Mouse (Mus musculus) forebrain, embryonic 11.5 days (tissue): Measurements from ENCODE around the gene Hcn2. TPM values are rescaled to one million over a fixed set of nuclear protein-coding genes. Genes with fewer than 3 reads are reported as not detected.

Experiments
- ATAC-seq: fragments of 200-750 bp; cut with Nextera tagmentation; replicated peaks from 2 replicates; pipeline ENCODE4 v1.8.0; 2017; ENCODE audit warnings: moderate TSS enrichment; ENCODE audit not compliant: low FRiP score
- DNase-seq: peaks from one replicate; pipeline ENCODE4 v3.0.0-alpha.2; 2017; ENCODE audit warnings: low spot score
- H3K27ac ChIP-seq: fragments of 300-500 bp; sonication (generic); 2 replicates; pipeline ENCODE4 v1.5.1; 2014; ENCODE audit warnings: low read depth, low read length
- H3K27me3 ChIP-seq: fragments of 300-500 bp; sonication (generic); 2 replicates; pipeline ENCODE4 v1.6.1; 2014; ENCODE audit warnings: mild to moderate bottlenecking, low read length, mixed read lengths; ENCODE audit not compliant: control insufficient read depth, insufficient read depth
- H3K36me3 ChIP-seq: fragments of 300-500 bp; sonication (generic); 2 replicates; pipeline ENCODE4 v1.6.1; 2014; ENCODE audit warnings: mild to moderate bottlenecking, low read length, moderate library complexity, mixed read lengths; ENCODE audit not compliant: control insufficient read depth, insufficient read depth
- H3K4me1 ChIP-seq: fragments of 300-500 bp; sonication (generic); replicated peaks from 2 replicates; pipeline ENCODE4 v1.6.1; 2014; ENCODE audit warnings: low read length, mixed read lengths; ENCODE audit not compliant: control insufficient read depth, insufficient read depth
- H3K4me2 ChIP-seq: fragments of 300-500 bp; sonication (generic); 2 replicates; pipeline ENCODE4 v1.6.1; 2014; ENCODE audit warnings: low read depth, mild to moderate bottlenecking, low read length, moderate library complexity, mixed read lengths; ENCODE audit not compliant: severe bottlenecking
- H3K4me3 ChIP-seq: fragments of 300-500 bp; sonication (generic); 2 replicates; pipeline ENCODE4 v1.5.1; 2014; ENCODE audit warnings: low read depth, low read length
- H3K9ac ChIP-seq: fragments of 300-500 bp; sonication (generic); 2 replicates; pipeline ENCODE4 v1.6.1; 2014; ENCODE audit warnings: low read length
- H3K9me3 ChIP-seq: fragments of 300-500 bp; sonication (generic); 2 replicates; pipeline ENCODE4 v1.6.1; 2016; ENCODE audit warnings: low read length, mixed read lengths; ENCODE audit not compliant: control insufficient read depth
- WGBS: fragments of 180-500 bp; shearing (Covaris S2); extraction: QIAGEN DNeasy Blood & Tissue Kit; methylation state at CpG from one replicate; pipeline ENCODE4 v1.1.7; 2014; 5-methylcytosine and 5-hydroxymethylcytosine counted together
- polyA plus RNA-seq: library from polyadenylated mRNA; unstranded; fragments of >200 nt; fragmentation: Nextera tagmentation; extraction: Ambion mirVana; gene quantifications from 2 replicates; pipeline ENCODE4 v1.2.1, GENCODE M21; 2014

Hcn2 gene
- polyA plus RNA-seq, 1 experiment from 2014 or later, result 0.15 TPM

DNA sequence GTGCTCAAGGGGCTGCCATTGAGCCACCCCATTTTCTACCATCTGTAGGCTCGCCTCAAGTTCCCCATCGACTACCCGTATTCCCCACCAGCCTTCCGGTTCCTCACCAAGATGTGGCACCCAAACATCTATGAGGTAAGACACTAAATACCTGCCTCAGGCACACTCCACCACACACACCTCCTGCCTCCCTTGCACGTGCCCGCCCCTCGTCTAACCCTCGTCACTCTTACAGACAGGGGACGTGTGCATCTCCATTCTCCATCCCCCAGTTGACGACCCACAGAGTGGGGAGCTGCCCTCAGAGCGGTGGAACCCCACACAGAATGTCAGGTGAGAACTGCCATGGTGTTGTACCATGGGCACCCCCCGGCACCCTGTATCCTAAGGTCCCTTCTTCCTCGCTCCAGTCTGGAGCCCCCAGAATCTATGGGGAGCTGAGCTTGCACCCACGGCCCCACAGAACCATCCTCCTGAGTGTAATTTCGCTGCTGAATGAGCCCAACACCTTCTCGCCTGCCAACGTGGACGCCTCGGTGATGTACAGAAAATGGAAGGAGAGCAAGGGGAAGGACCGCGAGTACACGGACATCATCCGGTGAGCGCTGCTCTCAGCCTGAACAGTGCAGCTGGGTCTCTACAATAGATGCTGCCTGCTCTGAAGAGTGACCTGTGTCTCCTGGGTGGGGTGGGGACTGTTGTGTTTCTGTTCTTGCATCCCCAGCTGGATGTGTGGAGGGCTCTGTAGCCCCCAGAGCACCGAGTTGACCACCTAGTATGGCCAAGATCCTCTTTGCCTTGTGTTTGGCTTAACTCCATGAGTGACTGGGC lies 31.4 kb upstream of the Hcn2 start:
- no peaks in the 10 kb centered on the region for H3K27me3 ChIP-seq
- H3K4me2 ChIP-seq, result no peak overlapping the region
- no peak overlapping the region for H3K27ac ChIP-seq
- H3K36me3 ChIP-seq, result peaks cover 16% of the 10 kb centered on the region; the same call in 1 of the 2 replicates
- WGBS, result 95% methylated on average over 25 of the region's 25 CpGs
- H3K4me1 ChIP-seq, result peaks cover 14% of the 10 kb centered on the region
- DNase-seq (no peak), ATAC-seq (no peak)
- no peaks in the 10 kb centered on the region for H3K9me3 ChIP-seq
- no peak overlapping the region for H3K9ac ChIP-seq
- H3K4me3 ChIP-seq, result no peak overlapping the region

DNA sequence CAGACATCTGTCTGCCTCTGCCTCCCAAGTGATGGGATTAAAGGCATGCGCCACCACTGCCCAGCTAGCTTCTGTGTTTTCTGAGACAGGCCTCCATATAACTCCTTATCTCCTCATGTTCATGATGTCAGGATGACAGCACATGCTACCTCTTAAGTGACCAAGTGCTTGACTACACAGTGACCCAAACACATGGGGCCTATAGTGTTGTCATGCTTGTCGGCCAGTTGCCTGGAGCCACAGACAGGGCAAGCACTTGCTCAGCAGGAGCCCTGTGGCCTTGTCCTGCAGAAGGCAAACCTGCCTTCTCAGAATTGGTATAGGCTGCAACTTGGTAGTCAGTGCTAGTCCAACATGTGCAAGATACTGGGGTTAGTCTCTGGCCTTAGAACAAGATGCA lies 30.2 kb upstream of the Hcn2 start:
- Histone ChIP-seq H3K9ac (no peak overlapping the region), H3K36me3 (peaks cover 16% of the 10 kb centered on the region; the same call in 1 of the 2 replicates), H3K4me3 (no peak overlapping the region), H3K9me3 (no peaks in the 10 kb centered on the region), H3K4me2 (no peak overlapping the region), H3K27me3 (no peaks in the 10 kb centered on the region), H3K4me1 (peaks cover 9% of the 10 kb centered on the region), H3K27ac (no peak overlapping the region)
- DNase-seq, result no peak
- no peak for ATAC-seq
- 82% methylated on average over 2 of the region's 2 CpGs for WGBS

DNA sequence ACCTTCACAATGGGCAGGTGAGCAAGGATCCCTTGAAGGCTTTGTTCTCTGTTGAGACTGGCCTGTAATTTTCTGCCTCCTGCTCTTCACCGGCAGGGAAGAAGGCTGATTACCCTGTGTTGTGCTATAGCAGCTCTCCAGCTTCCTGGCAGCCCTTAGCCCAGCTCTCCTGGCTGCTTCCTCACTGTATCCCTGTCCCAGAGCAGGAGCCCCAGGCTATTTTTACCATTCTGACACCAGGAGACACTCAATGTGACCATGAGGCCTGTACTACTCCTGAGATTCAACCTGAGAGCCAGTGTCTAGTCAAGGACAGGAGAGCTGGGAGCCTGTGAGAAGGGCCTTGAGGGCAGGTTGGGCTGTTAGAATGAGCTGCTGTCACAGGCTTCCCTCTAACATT lies 29.7 kb upstream of the Hcn2 start:
- Histone ChIP-seq H3K9me3 (no peaks in the 10 kb centered on the region), H3K9ac (no peak overlapping the region), H3K4me1 (peaks cover 9% of the 10 kb centered on the region), H3K4me3 (no peak overlapping the region), H3K27ac (no peak overlapping the region), H3K27me3 (no peaks in the 10 kb centered on the region), H3K36me3 (peaks cover 16% of the 10 kb centered on the region; the same call in 1 of the 2 replicates), H3K4me2 (no peak overlapping the region)
- no peak for DNase-seq
- ATAC-seq, result no peak
- 100% methylated on average over 1 of the region's 1 CpGs for WGBS

DNA sequence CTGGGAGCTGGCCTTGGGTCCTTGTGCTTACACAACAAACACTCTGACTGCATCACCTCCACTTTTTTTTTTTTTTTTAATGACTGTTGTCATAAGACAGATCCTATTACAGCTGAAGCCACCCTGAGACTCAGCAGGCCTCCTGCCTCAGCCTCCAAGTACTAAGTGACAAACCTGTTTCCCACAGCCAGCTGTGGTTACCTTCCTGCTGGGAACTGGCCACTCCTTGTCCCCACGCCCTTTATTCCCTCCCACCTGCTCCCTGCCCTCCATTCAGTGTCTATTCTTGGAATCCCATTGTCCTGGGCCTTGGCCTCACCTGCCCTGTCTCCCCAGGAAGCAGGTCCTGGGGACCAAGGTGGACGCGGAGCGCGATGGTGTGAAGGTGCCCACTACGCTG lies 28.9 kb upstream of the Hcn2 start:
- peaks cover 9% of the 10 kb centered on the region for H3K4me1 ChIP-seq
- H3K4me3 ChIP-seq, result no peak overlapping the region
- H3K36me3 ChIP-seq, result peaks cover 16% of the 10 kb centered on the region; the same call in 1 of the 2 replicates
- no peak for ATAC-seq
- 89% methylated on average over 6 of the region's 6 CpGs for WGBS
- no peak for DNase-seq
- H3K27me3 ChIP-seq, result no peaks in the 10 kb centered on the region
- H3K4me2 ChIP-seq, result no peak overlapping the region
- no peak overlapping the region for H3K9ac ChIP-seq
- H3K9me3 ChIP-seq, result no peaks in the 10 kb centered on the region
- no peak overlapping the region for H3K27ac ChIP-seq

DNA sequence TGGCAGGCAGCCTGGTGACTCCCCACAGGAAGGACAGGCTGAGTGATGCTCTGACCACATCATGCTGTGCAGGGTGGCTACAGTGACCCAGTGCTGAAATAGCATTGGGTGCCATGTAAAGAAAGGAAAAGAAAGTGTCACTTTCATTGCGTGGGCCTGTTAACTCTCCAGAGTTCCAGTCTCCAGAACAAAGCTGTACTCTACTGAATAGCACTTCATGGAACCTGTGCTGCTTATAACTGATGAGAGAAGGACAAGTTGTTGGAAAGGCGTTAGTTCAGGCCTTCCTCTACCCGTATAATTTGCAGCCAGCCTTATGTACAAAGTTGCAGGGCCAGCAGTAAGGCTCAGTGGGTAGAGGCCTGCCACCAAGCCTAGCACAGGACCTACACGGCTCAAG lies 27.7 kb upstream of the Hcn2 start, which contains the start of gene Gzmm:
Gene Gzmm (plus strand): TSS at position 301 of the 400 bp plus-strand sequence.
- Histone ChIP-seq H3K27ac (no peak within 1 kb of the TSS), H3K4me1 (peaks cover under 1% of the 10 kb centered on the region; the same call in 1 of the 2 replicates), H3K27me3 (no peaks in the 10 kb centered on the region), H3K9ac (no peak within 1 kb of the TSS), H3K4me3 (no peak within 1 kb of the TSS), H3K4me2 (no peak within 1 kb of the TSS), H3K9me3 (no peaks in the 10 kb centered on the region), H3K36me3 (peaks cover 16% of the 10 kb centered on the region; the same call in 1 of the 2 replicates)
- WGBS, result 81% methylated on average over 4 of the region's 4 CpGs
- DNase-seq (no peak), ATAC-seq (no peak)

DNA sequence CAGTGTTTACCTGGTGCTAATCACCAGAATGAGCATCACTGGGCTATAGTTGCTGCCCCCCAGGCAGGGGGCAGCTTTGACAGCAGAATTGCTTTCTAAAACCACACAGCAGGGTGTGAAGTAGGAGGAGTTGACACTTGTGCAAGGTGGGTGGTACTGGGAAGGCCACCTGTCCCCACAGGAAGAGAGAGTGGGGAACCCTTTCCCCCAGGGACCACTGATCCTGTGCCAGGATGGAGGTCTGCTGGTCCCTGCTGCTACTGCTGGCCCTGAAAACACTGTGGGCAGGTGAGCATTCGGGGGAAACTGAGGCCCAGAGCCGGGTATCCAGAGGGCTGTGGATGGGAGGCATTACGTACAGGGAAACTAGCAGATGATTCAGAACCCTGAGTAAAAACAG lies 27.3 kb upstream of the Hcn2 start:
- Histone ChIP-seq H3K9me3 (no peaks in the 10 kb centered on the region), H3K36me3 (peaks cover 16% of the 10 kb centered on the region; the same call in 1 of the 2 replicates), H3K27me3 (no peaks in the 10 kb centered on the region), H3K4me3 (no peak overlapping the region), H3K9ac (no peak overlapping the region), H3K4me2 (no peak overlapping the region), H3K4me1 (no peaks in the 10 kb centered on the region; the same call in 1 of the 2 replicates), H3K27ac (no peak overlapping the region)
- no peak for DNase-seq
- 93% methylated on average over 3 of the region's 3 CpGs for WGBS
- ATAC-seq, result no peak

DNA sequence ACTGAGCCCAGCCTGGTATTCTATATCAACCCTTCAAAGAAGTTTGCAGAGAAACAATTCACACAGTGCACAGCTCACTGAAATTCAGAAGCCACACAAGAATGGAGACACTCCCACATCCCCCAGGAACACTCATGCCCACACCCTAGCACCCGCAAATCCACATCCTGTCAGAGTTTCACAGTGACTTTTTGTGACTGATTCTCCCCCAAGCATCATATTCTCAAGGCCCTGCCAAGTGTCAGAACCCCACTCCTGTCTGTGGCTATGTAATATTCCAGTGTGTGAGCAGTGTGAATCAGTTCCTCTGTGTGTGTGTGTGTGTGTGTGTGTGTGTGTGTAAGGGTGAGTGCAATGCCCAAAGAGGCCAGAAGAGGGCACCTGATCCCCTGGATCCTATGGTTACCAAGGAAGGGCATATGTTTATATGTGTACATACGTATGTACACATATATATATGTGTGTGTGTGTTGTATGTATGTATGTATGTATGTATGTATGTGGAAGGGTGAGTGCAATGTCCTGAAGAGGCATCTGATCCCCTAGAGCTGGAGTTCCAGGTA lies 24.4 kb upstream of the Hcn2 start:
- H3K36me3 ChIP-seq, result peaks cover 11% of the 10 kb centered on the region; the same call in 1 of the 2 replicates
- ATAC-seq (no peak), DNase-seq (no peak)
- no peak overlapping the region for H3K27ac ChIP-seq
- no peak overlapping the region for H3K4me2 ChIP-seq
- no peaks in the 10 kb centered on the region for H3K4me1 ChIP-seq
- WGBS, result 96% methylated on average over 2 of the region's 2 CpGs
- H3K4me3 ChIP-seq, result no peak overlapping the region
- no peaks in the 10 kb centered on the region for H3K27me3 ChIP-seq
- H3K9ac ChIP-seq, result no peak overlapping the region
- H3K9me3 ChIP-seq, result no peaks in the 10 kb centered on the region

DNA sequence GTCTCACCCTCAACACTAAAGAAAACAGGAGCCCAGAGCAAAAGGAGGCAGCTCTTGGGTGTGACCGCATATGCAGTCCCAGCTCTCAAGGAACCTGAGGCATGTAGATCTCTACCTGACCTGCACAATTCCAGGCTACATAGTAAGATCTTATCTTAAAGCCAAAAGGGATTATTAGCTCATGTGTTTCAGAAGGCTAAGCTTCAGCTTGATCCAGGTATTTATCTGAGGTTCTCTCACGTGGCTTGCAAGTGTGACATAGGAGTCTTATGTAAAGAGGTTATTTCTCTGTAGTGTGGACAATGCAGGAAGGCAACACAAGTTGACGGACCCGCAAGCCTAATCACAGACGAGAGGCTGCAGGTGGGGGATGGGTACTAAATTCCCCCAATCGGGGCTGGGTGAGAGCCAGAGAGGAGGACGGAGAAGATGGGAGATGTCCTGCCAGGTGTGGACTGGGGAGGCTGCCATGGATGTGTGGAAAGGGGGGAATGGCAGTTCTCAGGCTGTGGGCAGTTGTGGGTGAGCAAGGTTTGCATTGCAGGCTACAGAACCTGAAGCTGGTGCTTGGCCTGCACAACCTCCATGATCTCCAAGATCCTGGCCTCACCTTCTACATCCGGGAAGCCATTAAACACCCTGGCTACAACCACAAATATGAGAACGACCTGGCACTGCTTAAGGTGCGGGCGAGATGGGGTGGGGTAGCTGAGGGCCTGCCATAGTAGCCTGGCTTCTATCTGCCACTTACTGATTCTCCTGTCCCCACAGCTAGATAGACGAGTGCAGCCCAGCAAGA lies 22.7 kb upstream of the Hcn2 start:
- H3K4me1 ChIP-seq, result no peaks in the 10 kb centered on the region
- WGBS, result 78% methylated on average over 12 of the region's 12 CpGs

More for the DNA sequence above, 22.7 kb upstream of the Hcn2 start:
- H3K27ac ChIP-seq, result no peak overlapping the region
- H3K4me3 ChIP-seq, result no peak overlapping the region
- ATAC-seq (no peak), DNase-seq (no peak)
- H3K9me3 ChIP-seq, result no peaks in the 10 kb centered on the region
- H3K36me3 ChIP-seq, result peaks cover 4% of the 10 kb centered on the region; the same call in 1 of the 2 replicates
- no peak overlapping the region for H3K9ac ChIP-seq
- H3K27me3 ChIP-seq, result no peaks in the 10 kb centered on the region
- no peak overlapping the region for H3K4me2 ChIP-seq
